Mouse (Mus musculus) erythroblast, embryonic 14.5 days (primary cell): ENCODE results near the gene Gm37240.

Experiments
- GATA1 ChIP-seq: IDR thresholded peaks from 2 replicates; pipeline ENCODE4 v1.6.1; 2012; ENCODE audit warnings: low read length, inconsistent platforms, mixed read lengths
- TAL1 ChIP-seq: IDR thresholded peaks from 3 replicates; pipeline ENCODE4 v1.6.1; 2012; ENCODE audit warnings: low read length, inconsistent platforms, mixed read lengths

GRCm38 (mm10) chr3:85616389-85616788 is 270.9 kb downstream of the Gm37240 start:
- TF ChIP-seq GATA1 (no peak), TAL1 (no peak)
